Mouse (Mus musculus): ENCODE results near the gene Scn8a.

Gene Scn8a

GRCm38 (mm10) chr15:101092829-101093648 lies 223.4 kb downstream of the Scn8a start:
- no peak for DNase-seq (ENCODE audit: low read depth, low spot score)

- DNase-seq (ENCODE audit: low read depth, low spot score), result no peak
Measured at GRCm38 (mm10) chr15:101093988-101094387, 224.3 kb downstream of the Scn8a start.

- no peak for DNase-seq (ENCODE audit: low read depth, low spot score)
Measured at GRCm38 (mm10) chr15:101094979-101095378, 225.3 kb downstream of the Scn8a start.

DNA sequence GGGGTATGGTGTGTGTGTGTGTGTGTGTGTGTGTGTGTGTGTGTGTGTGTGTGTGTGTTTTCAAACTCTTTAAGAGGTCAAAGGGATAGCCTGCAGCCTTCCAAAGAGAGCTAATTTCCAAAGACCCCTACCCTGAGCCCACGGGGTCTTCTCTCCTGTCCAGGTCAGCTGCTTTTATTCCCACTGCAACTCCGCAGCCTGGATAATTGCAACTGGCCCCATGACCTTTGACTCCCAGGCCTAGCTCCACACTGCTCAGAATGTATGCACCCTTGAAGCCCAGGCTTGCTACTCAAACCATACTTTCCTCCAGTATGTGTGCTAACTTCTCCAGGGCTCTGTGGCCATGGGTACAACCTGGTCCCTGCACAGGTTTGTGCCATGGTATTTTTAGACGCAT lies 225.7 kb downstream of the Scn8a start:
- no peak for DNase-seq (ENCODE audit: low read depth, low spot score)
